Mouse (Mus musculus): ENCODE results near the gene 4933428G20Rik. TPM values are rescaled to one million over a fixed set of nuclear protein-coding genes. Genes with fewer than 3 reads are reported as not detected.

Gene 4933428G20Rik
- total RNA-seq, 2 experiments from 2014 or later = not detected

- no peak for DNase-seq
Observed at GRCm38 (mm10) chr11:97532950-97533582, 32.9 kb upstream of the 4933428G20Rik start.

- DNase-seq = no peak
Observed at GRCm38 (mm10) chr11:97532354-97532753, 32.2 kb upstream of the 4933428G20Rik start.

GRCm38 (mm10) chr11:97531381-97532260 is 31.5 kb upstream of the 4933428G20Rik start:
- DNase-seq = peak; percentile 93

GRCm38 (mm10) chr11:97530961-97531360 is 30.8 kb upstream of the 4933428G20Rik start:
- no peak for DNase-seq

GRCm38 (mm10) chr11:97530069-97530468 is 29.9 kb upstream of the 4933428G20Rik start:
- DNase-seq = no peak

- DNase-seq = no peak
Observed at GRCm38 (mm10) chr11:97528282-97528808, 28.2 kb upstream of the 4933428G20Rik start.

- no peak for DNase-seq
Observed at GRCm38 (mm10) chr11:97525313-97525712, 25.2 kb upstream of the 4933428G20Rik start.

GRCm38 (mm10) chr11:97524306-97524705 is 24.2 kb upstream of the 4933428G20Rik start:
- DNase-seq = no peak

- no peak for DNase-seq
Observed at GRCm38 (mm10) chr11:97523827-97524261, 23.7 kb upstream of the 4933428G20Rik start.

GRCm38 (mm10) chr11:97523107-97523506 is 23.0 kb upstream of the 4933428G20Rik start:
- no peak for DNase-seq

- DNase-seq = no peak
Observed at GRCm38 (mm10) chr11:97521741-97522474, 21.8 kb upstream of the 4933428G20Rik start.

- DNase-seq = no peak
Observed at GRCm38 (mm10) chr11:97520541-97520940, 20.4 kb upstream of the 4933428G20Rik start.

GRCm38 (mm10) chr11:97513066-97513465 is 12.9 kb upstream of the 4933428G20Rik start:
- no peak for DNase-seq

- DNase-seq = no peak
Observed at GRCm38 (mm10) chr11:97512511-97512910, 12.4 kb upstream of the 4933428G20Rik start.

- peak; percentile 60 for DNase-seq
Observed at GRCm38 (mm10) chr11:97511661-97512369, 11.7 kb upstream of the 4933428G20Rik start.

GRCm38 (mm10) chr11:97510966-97511660 is 11.0 kb upstream of the 4933428G20Rik start:
- DNase-seq = peak; percentile 85

GRCm38 (mm10) chr11:97509715-97510485 is 9.8 kb upstream of the 4933428G20Rik start:
- DNase-seq = no peak

- no peak for DNase-seq
Observed at GRCm38 (mm10) chr11:97509058-97509457, 8.9 kb upstream of the 4933428G20Rik start.

GRCm38 (mm10) chr11:97508198-97508597 is 8.1 kb upstream of the 4933428G20Rik start:
- DNase-seq = no peak

- no peak for DNase-seq
Observed at GRCm38 (mm10) chr11:97506331-97506730, 6.2 kb upstream of the 4933428G20Rik start.

Data from heart, postnatal 4 days (tissue).